In genomic region chr12:59040851-59041250, GRCm38 (mm10) we compare ENCODE assay signal across 1 mouse cellular context.
TF ChIP-seq lines count a peak whose summit lies in the region.

No protein-coding gene starts in this region.

TF ChIP-seq in CH12.LX, 34 proteins besides CTCF, POLR2A, EP300 and RAD21:
- TF ChIP-seq ZC3H11A (IDR thresholded peaks at IDR 0.05; ENCODE audit: low read depth, low read length) = no peak
- TF ChIP-seq BHLHE40 (IDR thresholded peaks at IDR 0.05; ENCODE audit: low read depth, low read length) = no peak
- no peak for TF ChIP-seq CHD2 (IDR thresholded peaks at IDR 0.05; ENCODE audit: low read length)
- TF ChIP-seq MYC (IDR thresholded peaks at IDR 0.05; ENCODE audit: low read depth, low read length) = peak; percentile 90
- no peak for TF ChIP-seq MXI1 (IDR thresholded peaks at IDR 0.05; ENCODE audit: low read depth, low read length)
- no peak for TF ChIP-seq E2F4 (IDR thresholded peaks at IDR 0.05; ENCODE audit: insufficient replicate concordance, low read depth, low read length)
- no peak for TF ChIP-seq ELF1 (IDR thresholded peaks at IDR 0.05; ENCODE audit: low read depth, low read length)
- TF ChIP-seq IRF4 (IDR thresholded peaks at IDR 0.05; ENCODE audit: low read depth, low read length) = no peak
- no peak for TF ChIP-seq RCOR1 (conservative IDR thresholded peaks at IDR 0.05; ENCODE audit: low read depth, low read length)
- TF ChIP-seq MEF2A (IDR thresholded peaks at IDR 0.05; ENCODE audit: borderline replicate concordance, low read depth, low read length) = no peak
- no peak for TF ChIP-seq PAX5 (IDR thresholded peaks at IDR 0.05; ENCODE audit: low read length)
- no peak for TF ChIP-seq NELFE (IDR thresholded peaks at IDR 0.05; ENCODE audit: low read depth, low read length)
- 0 out of 2 replicates have a peak, but pooled peaks have one; percentile 33 for TF ChIP-seq MAX (IDR thresholded peaks at IDR 0.05; ENCODE audit: low read length)
- no peak for TF ChIP-seq UBTF (IDR thresholded peaks at IDR 0.05; ENCODE audit: low read depth, low read length)
- no peak for TF ChIP-seq ETS1 (conservative IDR thresholded peaks at IDR 0.05; ENCODE audit: low read depth, low read length)
- TF ChIP-seq SMC3 (IDR thresholded peaks at IDR 0.05; ENCODE audit: low read depth, low read length) = 0 out of 2 replicates have a peak, but pooled peaks have one; percentile 1
- no peak for TF ChIP-seq ZMIZ1 (IDR thresholded peaks at IDR 0.05; ENCODE audit: low read depth, low read length)
- TF ChIP-seq CHD1 (IDR thresholded peaks at IDR 0.05; ENCODE audit: low read depth, low read length) = no peak
- no peak for TF ChIP-seq MAZ (IDR thresholded peaks at IDR 0.05; ENCODE audit: low read depth, low read length)
- TF ChIP-seq USF2 (conservative IDR thresholded peaks at IDR 0.05; ENCODE audit: low read depth, low read length) = no peak
- no peak for TF ChIP-seq JUND (conservative IDR thresholded peaks at IDR 0.05; ENCODE audit: low read depth, low read length)
- TF ChIP-seq ZNF384 (IDR thresholded peaks at IDR 0.05; ENCODE audit: low read depth, low read length) = peak; percentile 67
- TF ChIP-seq GABPA (IDR thresholded peaks at IDR 0.05; ENCODE audit: insufficient replicate concordance, low read depth, low read length) = no peak
- no peak for TF ChIP-seq ZKSCAN1 (IDR thresholded peaks at IDR 0.05; ENCODE audit: borderline replicate concordance, low read depth, low read length)
TF ChIP-seq in CH12.LX: peak in this region for 4.
